Mouse (Mus musculus) stomach, postnatal 0 days (tissue): Measurements from ENCODE around the gene Serpine1.

Experiments
- CTCF ChIP-seq: IDR thresholded peaks from 2 replicates; pipeline ENCODE4 v1.5.1; 2016; ENCODE audit warnings: antibody characterized with exemption, low read depth, mild to moderate bottlenecking, moderate library complexity
- EP300 ChIP-seq: optimal IDR thresholded peaks from 2 replicates; pipeline ENCODE3; 2016; ENCODE audit warnings: antibody characterized with exemption

DNA sequence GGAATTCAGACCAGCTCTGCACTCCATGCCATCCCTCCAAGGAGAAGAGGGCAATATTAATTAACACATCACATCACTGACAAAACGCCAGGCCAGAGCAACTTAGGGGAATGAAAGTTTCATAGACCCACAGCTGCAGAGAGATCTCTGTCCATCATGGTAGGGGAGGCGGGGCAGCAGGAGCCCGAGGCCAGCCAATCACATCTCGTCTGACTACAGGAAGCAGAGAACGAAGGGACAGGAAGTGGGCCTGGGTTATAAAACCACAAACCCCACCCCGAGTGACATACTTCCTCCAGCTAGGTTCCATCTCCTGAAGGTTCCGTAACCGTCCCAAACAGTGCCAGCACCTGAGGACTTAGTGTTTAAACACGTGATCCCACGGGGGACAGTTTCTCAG lies 23.1 kb upstream of the Serpine1 start:
- no peak for TF ChIP-seq CTCF
- no peak for TF ChIP-seq EP300
